Mouse (Mus musculus) macrophage (primary cell): Measurements from ENCODE around the gene Csl. TPM values are rescaled to one million over a fixed set of nuclear protein-coding genes. Genes with fewer than 3 reads are reported as not detected.

Experiments
- H3K27ac ChIP-seq: fragments of 350-480 bp; formaldehyde crosslinking; 2 replicates; pipeline ENCODE4 v1.9.0; 2021
- H3K36me3 ChIP-seq: fragments of 350-480 bp; formaldehyde crosslinking; 2 replicates; pipeline ENCODE4 v1.9.0; 2021; ENCODE audit errors: inconsistent target
- H3K4me3 ChIP-seq: fragments of 350-480 bp; formaldehyde crosslinking; 2 replicates; pipeline ENCODE4 v1.9.0; 2021; ENCODE audit errors: inconsistent target
- H3K79me2 ChIP-seq: fragments of 350-480 bp; formaldehyde crosslinking; 2 replicates; pipeline ENCODE4 v1.9.0; 2021; ENCODE audit errors: inconsistent target
- whole genome bisulfite sequencing: methylation state at CpG from one replicate; pipeline ENCODE4 v1.1.7; 2026; ENCODE audit warnings: inconsistent platforms; ENCODE audit not compliant: missing documents; 5-methylcytosine and 5-hydroxymethylcytosine counted together
- polyA plus RNA-seq: library from polyadenylated mRNA; stranded (reverse); fragments of 250-400 nt; gene quantifications from 3 replicates; pipeline ENCODE4 v1.2.4, GENCODE M21; 2018; ENCODE audit warnings: inconsistent platforms
- total RNA-seq, 78 experiments: library from RNA; depleted of rRNA; stranded (reverse); fragments of 250-400 nt; gene quantifications; 1 replicate in 9 of 78; 2 replicates in 24 of 78; 3 replicates in 43 of 78; 4 replicates in 2 of 78; pipeline ENCODE4 v1.2.4; 2018; ENCODE audit warnings: inconsistent platforms in 56 of 78

Csl gene
- not detected for total RNA-seq (2018; cell fraction: chromatin; rRNA removed)
- total RNA-seq (2018; cell fraction: cytosol; rRNA removed): not detected
- not detected for total RNA-seq (2018; cell fraction: nucleus; rRNA removed)
- polyA plus RNA-seq: not detected in 3 replicates

DNA sequence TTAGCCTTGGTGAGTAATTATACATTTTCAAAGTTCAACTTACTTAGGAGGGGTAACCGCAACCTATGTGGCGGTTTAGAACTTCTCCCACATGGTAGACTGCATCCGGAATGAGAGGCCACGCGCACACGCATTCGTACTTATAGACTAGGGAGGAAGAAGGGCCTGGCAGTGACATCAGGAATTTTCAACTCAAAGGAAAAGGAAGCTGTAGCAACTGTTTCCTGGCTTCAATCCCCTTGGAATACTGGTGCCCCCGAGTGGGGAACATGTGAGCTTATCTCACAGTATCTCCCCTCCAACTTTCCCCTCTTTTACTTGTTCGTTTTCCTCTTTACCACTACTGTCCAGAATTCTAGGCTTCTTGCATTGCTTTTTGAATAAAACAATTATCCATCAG, at the start of gene Csl:
TSS of gene Csl (minus strand) at position 101 of the 400 bp plus-strand sequence.
- Histone ChIP-seq H3K4me3 (no peak within 1 kb of the TSS), H3K79me2 (no peaks in the 10 kb centered on the region), H3K27ac (no peak within 1 kb of the TSS), H3K36me3 (no peaks in the 10 kb centered on the region)
- WGBS: 88% methylated on average over 7 of the region's 9 CpGs

DNA sequence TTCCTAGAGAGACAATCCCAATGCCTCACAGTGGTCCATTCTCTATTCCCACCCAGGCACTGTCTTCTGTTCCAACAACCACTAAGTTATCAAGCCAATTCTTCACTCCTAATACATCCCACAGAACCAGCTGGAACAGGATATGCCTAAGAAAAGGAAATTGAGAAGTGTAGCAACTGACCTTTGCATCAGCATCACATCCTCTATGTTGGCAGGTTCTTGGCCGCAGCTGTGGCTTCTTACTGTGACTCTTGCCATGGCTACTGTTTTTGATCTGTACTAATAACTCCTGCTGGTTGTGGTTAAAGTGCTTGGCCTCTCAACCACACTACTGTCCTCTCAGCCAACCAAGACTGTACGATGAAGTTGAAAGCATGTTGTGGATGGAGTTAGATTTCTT, 30.0 kb upstream of the Csl start:
- Histone ChIP-seq H3K27ac (no peak overlapping the region), H3K79me2 (no peaks in the 10 kb centered on the region), H3K36me3 (no peaks in the 10 kb centered on the region), H3K4me3 (no peak overlapping the region)
- 97% methylated on average over 2 of the region's 2 CpGs for WGBS

DNA sequence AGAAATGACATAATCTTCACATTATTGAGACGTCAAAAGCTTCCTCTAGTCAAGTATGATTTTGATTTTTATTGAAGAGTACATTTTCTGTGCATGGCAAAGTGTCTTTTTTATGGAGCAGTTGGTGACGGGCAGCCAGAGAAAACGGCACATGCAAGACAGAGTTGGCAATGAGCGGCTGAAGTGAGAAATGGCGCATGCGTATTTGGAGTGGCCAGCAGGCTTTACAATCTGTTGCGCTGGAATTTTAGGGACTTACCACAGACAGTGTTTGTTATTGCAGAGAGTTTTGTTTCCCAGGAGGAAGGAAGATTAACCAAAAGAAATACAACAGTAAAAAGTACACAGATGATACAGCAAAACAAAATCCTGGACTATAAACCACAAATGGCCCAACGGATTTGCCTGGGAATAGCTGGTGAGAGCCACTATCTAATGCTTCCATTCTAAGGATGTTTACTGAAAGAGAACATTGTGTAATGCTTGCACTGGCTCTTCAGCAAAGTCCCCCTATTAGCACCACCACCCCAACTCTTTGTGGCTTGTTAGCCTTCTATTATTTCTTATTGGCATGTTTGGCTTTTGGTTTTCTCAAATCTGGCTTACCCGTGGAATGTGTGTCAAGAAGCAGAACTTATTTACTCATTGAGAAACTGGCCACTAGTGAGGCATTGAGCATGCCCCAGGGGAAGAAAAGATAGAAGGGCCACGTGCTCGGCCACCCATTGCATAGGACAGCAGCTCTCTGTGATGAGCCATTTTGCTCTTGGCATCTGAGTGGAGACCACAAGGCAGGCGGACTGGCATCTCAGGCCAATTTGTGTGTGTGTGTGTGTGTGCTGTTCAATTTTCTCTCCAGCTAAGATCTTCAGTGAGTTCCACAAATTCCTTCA, 15.0 kb upstream of the Csl start:
- 90% methylated on average over 12 of the region's 12 CpGs for WGBS
- Histone ChIP-seq H3K27ac (no peak overlapping the region), H3K79me2 (no peaks in the 10 kb centered on the region)

DNA sequence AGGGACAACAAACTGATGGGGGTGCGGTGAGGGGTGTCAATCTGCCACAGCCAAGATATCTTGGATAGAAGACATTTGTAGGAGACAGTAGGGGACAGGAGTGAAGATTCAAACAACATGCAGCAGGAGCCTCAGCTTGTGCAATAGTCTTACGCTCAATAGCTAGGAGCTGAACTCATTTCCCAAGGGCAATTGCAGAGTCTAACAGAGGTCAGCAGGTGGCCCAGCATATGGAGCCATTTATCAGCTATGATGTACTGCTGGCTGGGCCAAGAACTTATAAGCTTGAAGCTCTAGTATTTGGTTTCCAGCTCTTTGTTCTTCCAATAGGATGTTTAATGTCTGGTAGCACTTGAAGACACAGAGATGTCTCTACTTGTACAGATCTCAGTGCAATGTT, 9.3 kb downstream of the Csl start:
- no peaks in the 10 kb centered on the region for H3K79me2 ChIP-seq
- no peak overlapping the region for H3K27ac ChIP-seq
- H3K36me3 ChIP-seq: no peaks in the 10 kb centered on the region
- H3K4me3 ChIP-seq: no peak overlapping the region
- 94% methylated on average over 2 of the region's 2 CpGs for WGBS

More for the DNA sequence above, 15.0 kb upstream of the Csl start:
- H3K4me3 ChIP-seq: no peak overlapping the region
- no peaks in the 10 kb centered on the region for H3K36me3 ChIP-seq

DNA sequence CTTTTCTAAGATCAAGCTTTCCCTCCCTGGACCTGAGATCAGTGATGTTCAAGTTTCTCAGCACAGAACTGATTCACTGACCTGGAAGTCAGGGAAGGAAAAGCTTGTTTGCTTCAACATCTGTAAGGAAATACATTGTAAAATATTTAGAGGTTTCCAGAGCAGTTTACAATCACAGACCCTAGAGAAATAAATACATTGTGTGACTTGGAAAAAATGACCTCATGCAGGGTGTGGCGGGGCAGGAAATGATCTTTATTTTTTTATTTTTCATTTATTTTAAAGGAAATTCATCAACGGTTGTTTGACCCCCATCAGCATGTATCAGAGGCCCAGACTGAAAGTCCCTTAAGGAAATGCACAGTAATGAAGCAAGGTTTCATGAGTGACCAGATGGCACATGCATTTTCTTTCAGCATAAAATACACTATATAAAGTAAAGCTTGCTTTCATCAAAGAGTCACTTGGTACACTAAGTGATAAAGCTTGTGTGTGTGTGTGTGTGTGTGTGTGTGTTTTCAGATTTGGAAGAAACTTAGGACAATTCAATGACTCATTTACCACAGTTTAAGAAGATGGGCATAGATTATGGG, 10.7 kb downstream of the Csl start:
- Histone ChIP-seq H3K27ac (no peak overlapping the region), H3K36me3 (no peaks in the 10 kb centered on the region), H3K4me3 (no peak overlapping the region), H3K79me2 (no peaks in the 10 kb centered on the region)
- WGBS: 57% methylated on average over 2 of the region's 2 CpGs

DNA sequence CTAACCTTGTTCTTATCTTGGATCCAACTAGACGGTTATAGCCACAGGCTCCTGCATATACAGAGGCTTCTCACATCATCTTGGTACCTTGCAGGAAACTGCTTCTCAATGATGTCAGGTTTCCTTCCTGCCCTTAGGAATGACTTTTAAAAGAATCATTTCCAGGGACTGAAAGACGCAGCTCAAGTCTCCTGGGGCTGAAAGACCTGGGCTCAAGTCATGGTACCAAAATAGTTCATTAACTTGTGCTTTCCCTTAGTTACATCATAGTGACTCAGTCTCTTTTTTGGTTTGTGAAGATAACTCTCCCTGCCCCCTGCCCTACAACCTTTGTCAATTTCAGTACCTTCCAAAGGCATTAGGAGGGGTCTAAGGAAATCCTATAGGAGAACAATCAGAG, 11.4 kb downstream of the Csl start:
- 40% methylated on average over 2 of the region's 2 CpGs for WGBS
- H3K79me2 ChIP-seq: no peaks in the 10 kb centered on the region
- H3K36me3 ChIP-seq: no peaks in the 10 kb centered on the region
- H3K27ac ChIP-seq: no peak overlapping the region
- no peak overlapping the region for H3K4me3 ChIP-seq

DNA sequence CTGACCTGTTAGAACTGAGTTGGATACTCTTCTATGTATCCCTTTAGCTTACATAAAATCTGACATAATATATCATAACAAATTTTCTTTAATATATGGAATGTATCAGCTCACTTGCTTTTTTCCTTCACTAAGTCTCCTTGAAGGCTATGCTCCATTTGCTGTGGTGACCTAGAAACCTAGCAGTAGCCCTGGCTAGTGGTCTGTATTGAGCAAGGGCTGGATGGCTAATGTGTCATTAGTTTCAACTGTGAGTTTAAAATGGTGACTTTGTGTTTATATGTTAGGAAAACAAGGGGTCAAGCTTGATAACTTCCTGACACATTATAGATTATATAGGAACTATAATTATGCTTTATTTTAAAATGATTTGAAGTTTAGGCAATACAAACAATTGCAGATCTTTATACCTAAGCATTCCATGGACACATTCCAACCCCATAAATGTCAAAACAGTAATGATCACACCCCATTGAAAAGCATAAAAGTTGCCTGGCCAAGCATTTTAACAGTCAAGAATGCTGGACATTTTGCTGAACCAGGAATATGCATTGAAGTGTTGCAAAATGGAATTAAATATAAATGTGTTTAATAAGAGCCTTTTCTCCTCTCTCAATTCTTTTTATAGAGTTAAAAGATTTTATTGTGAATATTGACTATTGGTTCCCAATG, 17.7 kb downstream of the Csl start:
- no peaks in the 10 kb centered on the region for H3K79me2 ChIP-seq
- no peak overlapping the region for H3K4me3 ChIP-seq
- H3K36me3 ChIP-seq: no peaks in the 10 kb centered on the region
- H3K27ac ChIP-seq: no peak overlapping the region

DNA sequence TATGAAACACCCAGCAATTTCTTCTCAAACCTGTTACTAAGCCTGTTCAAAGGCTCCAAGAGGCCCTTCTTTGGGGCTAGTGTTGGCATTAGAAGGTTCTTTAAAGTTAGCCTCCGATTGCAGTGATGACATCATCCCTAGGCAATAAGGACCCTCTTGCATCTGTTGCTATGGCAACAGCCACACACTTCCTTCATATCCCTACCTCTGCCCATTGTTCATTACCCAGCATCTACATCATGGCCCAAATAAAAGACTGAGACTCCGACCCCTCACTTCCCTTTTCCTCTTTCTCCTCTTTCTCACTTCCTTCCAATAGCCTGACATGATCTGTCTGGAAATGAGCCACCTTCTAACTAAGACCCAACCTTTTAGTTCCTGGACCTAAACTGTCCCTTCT, 46.3 kb downstream of the Csl start:
- 20% methylated on average over 2 of the region's 2 CpGs for WGBS
- Histone ChIP-seq H3K79me2 (no peaks in the 10 kb centered on the region), H3K27ac (no peak overlapping the region), H3K36me3 (no peaks in the 10 kb centered on the region), H3K4me3 (no peak overlapping the region)

DNA sequence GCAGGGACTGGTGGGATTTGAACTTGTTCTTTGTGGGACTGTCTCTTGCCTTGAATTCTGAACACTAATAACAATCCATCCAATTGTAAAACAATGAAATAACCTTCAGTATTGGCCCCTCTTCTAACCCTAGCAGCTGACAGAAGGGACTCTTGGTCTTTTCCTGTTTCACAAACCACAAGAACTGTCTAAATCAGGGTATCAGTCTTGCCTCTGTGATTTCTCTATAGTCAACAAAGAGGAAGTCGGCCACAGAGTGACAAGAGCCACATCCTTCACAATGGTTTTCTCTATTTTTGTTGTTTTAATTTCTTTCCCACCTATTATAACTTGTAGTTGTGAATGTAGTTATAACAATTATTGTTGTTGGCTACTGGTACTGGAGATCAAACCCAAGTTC, 47.9 kb downstream of the Csl start:
- H3K4me3 ChIP-seq: no peak overlapping the region
- no peaks in the 10 kb centered on the region for H3K79me2 ChIP-seq
- WGBS: 0% methylated on average over 1 of the region's 1 CpGs
- no peaks in the 10 kb centered on the region for H3K36me3 ChIP-seq
- no peak overlapping the region for H3K27ac ChIP-seq
